Mouse (Mus musculus): ENCODE measurements at regions not wholly inside any gene's neighbourhood (a gene's known extent, or its start where the extent isn't known, plus 50 kb on each side); places are given as distances from the start of the nearest gene placed in this dataset.

DNA sequence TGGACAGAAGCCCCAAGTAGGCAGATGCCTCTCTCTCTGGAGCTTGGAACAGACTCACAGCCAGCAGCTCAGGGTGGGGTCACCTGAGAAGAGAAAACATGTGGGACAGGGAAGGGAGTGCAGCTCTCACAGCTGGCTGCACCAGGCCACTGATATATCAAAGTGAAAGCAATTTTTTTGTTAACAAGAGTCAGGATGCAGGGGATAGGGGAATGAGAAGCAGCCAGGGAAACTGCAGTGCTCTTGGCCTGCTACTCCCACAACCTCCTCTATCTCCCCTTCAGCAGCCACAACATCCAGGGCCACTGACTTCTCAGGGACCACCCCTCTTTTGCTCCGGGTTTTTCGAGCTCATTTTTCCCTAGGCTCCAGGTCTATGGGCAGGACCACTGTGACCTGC is 117.5 kb upstream of the Gm11146 start:
- TF ChIP-seq CTCF (IDR thresholded peaks at IDR 0.05; ENCODE audit: low read depth, low read length) (no peak), TAL1 (conservative IDR thresholded peaks at IDR 0.05; ENCODE audit: low read depth, low read length) (no peak), POLR2AphosphoS5 (IDR thresholded peaks at IDR 0.05; ENCODE audit: insufficient replicate concordance, low read depth, low read length) (no peak), GATA1 (IDR thresholded peaks at IDR 0.05; ENCODE audit: borderline replicate concordance, low read length) (no peak), GATA2 (IDR thresholded peaks at IDR 0.05; ENCODE audit: borderline replicate concordance, low read depth, low read length) (no peak)

Measured in G1E (cell line).